Mouse (Mus musculus) MEL-GATA-1-ER (cell line): ENCODE results near the gene A130010J15Rik.

Experiments used
- DNase-seq: peaks from one replicate; pipeline ENCODE4 v3.0.0-alpha.2; 2012; ENCODE audit warnings: low read depth; ENCODE audit errors: extremely low read depth

A130010J15Rik gene

DNA sequence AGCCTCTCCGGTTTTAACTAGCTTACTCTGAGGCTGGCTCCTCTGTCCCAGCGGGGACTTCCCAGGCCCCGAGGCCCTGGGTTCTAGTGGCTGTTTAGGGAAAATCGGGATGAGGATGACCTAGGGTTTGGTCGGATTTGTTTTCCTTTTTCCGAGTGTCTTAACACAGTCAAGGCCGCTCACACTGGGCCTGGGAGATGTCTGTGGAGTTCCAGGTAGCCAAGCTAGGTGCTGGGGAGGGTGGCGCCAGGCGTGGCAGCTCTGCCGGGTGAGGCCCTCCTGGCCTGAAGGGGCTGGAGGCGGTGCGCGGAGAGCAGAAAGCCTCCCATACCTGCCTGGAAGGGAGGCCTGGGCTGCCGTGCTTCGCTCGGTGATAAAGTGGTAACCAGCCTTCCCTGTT lies 14.3 kb upstream of the A130010J15Rik start:
- no peak for DNase-seq

DNA sequence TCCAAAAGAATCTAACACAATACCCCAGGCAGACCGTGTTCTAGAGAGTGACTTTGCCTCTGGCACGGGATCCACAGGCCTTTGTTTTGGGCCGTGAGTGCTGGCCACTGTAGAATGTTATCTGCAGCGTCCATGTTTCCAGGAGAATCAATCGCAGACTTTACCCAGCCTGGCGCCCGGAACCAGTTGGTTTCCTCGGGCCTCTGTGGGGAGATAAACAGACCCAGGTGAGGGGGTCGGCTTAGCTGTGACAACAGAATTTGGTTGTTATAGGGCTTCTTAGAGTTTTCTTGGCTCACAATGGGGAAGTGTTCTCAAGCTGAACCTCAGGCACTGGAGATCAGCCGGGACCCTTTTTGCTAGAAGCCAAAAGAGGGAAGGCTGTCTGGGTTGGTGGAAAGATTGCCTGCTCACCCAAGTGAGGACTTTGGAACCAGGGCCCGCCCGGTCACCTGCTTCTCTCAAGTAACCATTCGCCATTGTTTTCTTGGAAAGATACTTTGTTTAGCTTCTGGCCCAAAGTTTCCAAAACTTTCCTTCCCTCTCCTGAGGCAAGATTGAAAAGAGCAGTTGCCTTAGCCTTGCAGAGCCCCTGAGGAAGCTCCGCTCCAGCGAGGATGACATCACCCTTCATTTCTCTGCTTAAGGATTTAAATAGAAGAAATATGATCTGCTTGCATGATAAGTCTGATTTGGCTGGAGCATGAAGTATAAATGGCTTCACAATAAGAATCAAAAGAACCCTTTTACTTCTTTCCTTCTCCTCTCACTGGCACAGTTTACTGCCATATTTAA lies 11.3 kb upstream of the A130010J15Rik start:
- DNase-seq, result peak; percentile 57

DNA sequence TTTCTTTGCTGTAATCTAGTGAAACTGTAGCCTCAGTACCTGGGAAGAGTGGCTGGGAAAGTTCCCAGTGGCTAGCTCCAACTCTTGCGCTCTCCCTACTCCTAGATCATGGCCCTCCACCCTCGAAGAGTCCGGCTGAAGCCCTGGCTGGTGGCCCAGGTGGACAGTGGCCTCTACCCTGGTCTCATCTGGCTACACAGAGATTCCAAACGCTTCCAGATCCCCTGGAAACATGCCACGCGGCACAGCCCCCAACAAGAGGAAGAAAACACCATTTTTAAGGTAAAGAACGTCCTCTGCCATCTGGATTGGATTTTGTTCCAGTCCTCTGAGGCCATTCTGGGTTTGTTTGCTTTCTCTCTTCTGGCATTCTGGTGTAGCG lies 10.7 kb upstream of the A130010J15Rik start:
- DNase-seq, result no peak

DNA sequence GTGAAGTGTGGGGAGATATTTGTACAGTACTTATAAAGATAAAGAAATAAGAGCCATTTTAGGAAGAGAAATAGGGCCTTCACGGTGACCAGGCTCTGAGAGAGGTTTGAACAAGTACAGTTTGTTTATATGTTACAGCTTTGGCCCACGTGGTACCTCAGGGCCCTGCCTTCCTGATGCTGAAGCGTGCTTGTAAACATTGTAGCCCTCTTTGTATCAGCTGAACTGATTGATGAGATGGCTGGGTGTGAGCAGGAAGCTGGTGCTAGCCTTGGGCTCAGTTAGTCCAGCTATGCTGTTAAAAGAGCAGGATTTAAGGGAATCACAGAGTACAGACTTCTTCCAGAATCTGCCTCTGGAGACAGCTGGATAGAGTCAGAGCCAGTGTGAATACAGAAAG lies 8.7 kb upstream of the A130010J15Rik start:
- DNase-seq, result no peak

DNA sequence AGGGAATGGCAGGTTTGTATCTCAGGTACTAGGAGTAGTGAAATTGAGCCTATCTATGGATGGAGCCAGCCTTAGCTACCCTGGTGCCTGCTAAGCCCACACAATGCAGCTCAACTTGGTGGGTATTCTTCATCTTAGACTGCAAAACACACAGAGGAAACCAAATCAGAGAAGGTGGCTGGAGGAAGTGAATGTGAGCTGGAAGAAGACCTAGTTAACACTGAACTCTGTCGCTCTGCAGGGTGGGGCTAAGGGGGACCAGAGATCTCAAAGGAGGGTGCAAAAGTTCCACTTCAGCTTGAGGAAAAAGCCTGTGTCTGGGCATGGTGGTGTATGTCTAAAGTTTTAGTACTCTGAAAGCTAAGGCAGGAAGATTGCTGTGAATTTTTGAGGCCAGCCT lies 8.2 kb upstream of the A130010J15Rik start:
- no peak for DNase-seq

DNA sequence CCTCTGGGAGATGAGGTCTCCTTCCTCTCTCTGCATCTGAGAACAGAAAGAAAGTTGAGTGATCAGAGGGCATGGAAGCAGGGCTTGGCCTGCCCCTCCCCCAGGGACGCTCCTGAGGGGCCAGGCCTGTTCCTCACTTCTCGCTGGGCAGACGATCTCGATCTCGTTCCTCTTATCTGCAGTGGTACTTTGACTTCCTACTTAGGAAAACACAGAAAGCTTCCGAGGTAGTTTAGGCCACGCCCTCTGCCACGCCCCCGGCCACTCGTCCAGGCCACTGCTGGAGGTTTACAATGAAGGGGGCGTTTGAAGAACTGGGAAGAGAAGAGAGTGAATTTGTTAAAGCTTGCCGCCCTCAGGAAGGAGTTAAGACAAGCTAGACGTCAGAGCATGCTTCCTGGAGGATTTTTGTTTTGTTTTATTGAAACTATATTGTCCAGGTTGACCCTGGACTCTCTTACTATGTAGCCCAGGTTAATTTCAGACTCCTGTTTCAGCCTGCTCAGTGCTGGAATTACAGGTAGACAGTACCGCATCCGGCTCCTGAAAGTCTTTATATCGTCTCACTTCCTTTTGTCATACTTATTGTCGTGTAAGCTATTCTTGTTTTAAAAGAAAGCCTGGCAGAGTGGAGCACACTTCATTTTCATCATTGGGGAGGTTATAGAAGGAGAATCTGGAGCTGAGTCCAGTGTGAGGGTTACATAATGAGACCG lies 7.4 kb upstream of the A130010J15Rik start:
- peak; percentile 78 for DNase-seq

DNA sequence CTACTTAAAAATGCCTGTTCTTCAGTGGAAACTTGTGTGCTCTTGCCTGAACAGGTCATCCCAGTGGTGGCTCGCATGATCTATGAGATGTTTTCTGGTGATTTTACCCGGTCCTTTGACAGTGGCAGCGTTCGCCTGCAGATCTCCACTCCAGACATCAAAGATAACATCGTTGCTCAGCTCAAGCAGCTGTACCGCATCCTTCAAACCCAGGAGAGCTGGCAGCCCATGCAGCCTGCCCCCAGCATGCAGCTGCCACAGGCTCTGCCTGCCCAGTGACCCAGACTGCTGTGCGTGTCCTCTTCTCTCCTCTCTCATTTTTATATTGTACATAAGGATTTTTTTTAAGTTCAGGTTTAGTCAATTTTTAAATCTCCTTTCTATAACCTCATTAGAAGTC lies 1.4 kb downstream of the A130010J15Rik start:
- no peak for DNase-seq

DNA sequence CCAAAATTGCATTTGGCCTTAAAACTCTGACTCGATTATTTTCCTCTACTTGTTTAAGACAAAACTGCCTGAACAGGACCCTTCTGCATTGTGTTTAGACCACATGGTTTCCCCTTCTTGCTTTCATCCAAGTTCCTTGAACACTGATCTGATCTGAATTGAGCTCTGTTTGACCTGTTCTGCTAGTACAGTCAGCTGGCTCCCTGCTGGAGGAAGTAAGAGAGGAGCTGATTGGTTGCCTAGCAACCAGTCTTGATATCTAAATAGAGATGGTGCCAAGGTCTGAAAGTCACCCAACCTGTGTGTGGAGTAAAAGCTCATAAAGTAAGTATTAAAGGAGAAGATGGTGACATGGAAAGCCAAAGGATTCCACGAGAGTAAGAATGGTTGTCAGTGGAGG lies 2.0 kb downstream of the A130010J15Rik start:
- peak; percentile 72 for DNase-seq

DNA sequence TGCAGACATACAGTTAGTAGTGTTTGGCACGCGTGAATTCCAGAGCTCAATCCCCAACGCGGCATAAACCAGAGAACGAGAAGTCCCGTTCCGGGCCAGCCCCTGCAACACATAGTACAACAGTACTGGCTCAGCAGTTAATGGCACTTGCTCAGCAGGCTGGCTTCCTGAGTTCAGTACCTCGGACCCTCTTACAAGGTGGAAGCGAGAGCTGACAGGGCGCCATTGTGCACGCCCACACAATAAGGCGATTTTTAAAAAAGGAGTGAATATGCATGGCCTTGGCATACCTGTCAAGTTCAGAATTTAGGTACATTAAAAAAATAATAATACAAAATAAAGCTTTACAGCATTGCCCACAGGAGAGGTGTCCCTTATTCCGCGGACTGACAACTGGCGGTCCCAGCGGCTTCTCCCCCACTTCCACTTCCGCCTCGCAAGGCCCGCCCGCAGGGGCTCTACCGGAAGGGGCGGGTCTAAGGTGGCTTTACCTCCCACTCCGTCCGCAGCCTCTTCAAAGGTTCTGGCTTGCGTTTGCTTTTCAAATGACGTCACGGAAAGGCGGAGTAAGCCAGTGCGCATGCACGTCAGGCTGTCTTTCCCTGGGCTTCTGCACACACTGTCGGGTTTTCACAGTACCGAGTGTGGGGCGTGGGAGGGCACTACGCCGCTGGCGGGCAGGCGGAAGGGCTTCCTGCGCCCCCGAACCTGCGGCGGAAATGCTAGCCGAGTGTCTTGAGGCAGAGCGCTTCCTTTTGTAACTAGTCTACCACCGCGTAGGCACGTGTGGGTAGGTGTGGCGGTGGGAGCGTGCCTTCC lies 5.4 kb downstream of the A130010J15Rik start:
- peak; percentile 98 for DNase-seq

DNA sequence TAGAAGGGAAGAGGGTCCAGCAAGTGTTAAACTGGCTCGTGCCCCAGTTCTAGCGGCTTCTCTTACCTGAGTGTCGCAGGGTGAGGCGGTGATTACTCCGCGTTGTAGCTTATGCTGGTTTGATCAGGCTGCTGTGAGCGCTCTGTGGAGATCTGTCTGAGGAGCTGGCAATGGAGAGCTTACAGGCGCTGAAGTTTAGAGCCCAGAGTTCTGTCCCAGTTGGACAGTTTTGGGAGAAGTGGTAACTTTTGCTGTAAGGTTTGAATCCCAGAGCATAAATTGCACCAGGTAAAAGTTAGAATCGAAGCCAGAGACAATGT lies 5.9 kb downstream of the A130010J15Rik start:
- DNase-seq, result no peak

DNA sequence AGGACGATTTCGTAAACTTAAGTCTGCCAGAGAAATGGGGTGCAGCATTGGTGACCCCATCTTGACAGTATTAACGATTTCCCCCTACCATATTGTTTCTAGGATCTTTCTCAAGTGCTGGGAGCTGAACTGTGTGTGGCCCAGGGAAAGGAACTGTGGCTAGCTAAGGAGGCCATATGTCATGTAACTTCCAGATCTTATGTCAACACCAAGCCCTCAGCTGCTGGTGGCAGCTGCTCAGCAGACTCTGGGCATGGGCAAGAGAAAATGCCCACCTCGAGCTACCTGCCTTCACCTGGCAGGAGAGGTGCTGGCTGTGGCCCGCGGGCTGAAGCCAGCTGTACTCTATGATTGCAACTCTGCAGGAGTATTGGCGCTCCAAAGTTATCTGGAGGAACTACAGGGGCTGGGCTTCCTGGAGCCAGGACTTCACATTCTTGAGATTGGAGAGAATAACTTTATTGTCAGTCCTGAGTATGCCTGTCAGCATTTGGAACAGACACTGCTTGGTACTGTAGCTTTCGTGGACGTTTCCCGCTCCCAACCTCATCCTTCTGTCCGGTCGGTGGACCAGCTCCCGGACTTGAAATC lies 6.4 kb downstream of the A130010J15Rik start:
- DNase-seq, result no peak

DNA sequence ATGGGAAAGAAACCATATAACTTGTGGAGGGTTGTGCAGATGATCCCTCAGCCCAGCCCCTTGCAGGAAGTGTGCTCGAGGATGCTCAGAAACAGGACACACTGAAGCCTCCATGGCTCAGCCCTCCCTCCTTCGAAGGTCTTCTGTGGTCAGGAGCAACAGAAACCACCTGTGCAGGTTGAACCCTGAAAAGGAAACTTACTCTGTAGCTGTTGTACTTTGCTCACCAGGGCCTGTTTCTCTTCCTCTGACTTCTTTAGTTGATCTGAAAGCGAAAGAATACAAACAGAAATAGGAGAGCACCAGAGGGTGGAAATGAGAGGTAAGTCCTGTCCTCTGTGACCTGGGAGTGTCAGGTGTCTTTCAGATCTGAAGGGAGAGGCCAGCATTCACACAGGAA lies 13.3 kb downstream of the A130010J15Rik start:
- no peak for DNase-seq

DNA sequence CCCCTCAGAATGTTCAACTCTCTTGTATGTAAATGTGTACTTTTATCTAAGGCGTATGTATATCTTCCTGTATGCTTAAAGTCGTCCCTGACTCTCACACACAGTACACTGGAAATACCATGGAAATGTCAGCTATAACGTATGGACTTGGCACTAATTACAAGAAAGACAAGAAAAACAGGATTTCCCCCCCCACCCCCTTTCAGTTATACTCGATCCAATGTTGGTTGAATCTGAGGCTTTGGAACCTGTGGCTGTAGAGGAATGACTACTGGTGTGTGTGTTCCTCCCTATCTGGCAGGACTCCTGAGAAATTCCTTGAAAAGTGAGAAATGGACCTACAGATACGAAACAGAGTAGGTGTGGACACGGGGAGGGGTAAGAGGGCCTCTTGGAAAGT lies 20.4 kb downstream of the A130010J15Rik start:
- no peak for DNase-seq

DNA sequence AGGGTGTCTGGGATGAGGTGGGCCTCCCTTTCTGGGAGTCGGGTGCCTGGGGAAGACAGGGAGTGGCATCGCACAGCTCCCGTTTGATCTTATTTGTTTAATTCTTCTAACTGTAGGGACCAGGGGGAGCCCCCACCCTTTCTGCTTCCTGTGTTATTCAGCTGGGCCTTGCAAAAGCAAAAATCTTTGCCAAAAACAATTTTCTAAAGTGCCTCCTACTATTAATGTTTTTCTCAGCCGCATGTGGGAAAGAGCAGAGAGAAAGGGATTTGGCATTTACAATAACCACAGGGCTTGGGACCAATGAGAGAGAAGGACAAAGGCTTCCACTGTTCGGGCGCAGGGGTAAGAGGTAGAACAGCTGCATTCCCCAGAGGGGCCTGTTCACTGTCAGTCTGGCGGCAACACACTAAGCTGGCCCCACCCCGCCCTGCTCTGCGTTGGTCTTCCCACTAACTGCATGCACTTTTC lies 21.3 kb downstream of the A130010J15Rik start:
- DNase-seq, result no peak

DNA sequence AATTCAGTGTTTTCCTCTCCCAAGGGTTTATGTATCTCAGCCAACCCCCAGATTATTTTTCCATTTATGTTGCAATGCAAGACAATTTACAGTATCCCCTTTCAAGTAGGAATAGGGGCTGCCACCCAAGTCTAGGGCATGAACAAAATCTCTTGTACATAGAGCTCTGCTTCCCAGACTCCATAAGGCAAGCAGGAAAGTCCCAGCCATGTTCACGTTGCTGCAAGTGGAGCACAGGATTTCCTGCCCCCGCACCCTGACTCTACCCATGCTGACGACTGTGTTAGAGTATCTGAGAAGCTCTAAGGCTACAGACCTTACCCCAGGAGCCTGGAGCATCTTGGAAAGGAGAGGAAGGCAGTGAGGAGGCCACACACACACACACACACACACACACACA lies 21.9 kb downstream of the A130010J15Rik start:
- DNase-seq, result no peak

DNA sequence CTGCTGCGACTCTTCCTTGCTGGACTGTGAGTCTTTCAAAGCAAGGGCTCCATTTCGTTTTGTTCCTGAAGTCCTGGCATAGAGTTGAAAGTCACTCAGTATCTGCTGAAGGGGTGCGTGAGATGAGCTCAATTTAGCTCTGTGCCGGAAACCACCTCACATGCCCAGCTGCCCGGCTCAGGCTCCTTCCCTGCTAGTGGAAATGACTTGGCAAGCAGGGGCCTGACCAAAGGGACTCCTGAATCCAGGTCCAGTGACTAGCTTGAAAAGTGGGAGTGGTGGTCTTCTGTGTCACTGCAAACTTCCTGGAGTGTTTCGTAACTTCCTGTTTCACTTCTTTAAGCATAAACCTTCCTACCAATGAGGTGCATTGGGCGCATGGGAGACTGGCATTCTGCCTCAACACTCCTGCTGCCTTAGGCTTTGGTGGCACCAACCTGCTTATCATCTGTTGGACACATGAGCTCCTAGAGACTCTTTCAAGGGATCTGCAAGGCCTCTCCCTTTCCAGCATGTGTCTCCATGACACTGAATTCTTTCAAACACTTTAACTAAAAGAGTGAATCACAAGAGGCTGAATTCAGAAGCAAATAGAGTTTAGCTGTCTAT lies 23.9 kb downstream of the A130010J15Rik start:
- DNase-seq, result no peak

DNA sequence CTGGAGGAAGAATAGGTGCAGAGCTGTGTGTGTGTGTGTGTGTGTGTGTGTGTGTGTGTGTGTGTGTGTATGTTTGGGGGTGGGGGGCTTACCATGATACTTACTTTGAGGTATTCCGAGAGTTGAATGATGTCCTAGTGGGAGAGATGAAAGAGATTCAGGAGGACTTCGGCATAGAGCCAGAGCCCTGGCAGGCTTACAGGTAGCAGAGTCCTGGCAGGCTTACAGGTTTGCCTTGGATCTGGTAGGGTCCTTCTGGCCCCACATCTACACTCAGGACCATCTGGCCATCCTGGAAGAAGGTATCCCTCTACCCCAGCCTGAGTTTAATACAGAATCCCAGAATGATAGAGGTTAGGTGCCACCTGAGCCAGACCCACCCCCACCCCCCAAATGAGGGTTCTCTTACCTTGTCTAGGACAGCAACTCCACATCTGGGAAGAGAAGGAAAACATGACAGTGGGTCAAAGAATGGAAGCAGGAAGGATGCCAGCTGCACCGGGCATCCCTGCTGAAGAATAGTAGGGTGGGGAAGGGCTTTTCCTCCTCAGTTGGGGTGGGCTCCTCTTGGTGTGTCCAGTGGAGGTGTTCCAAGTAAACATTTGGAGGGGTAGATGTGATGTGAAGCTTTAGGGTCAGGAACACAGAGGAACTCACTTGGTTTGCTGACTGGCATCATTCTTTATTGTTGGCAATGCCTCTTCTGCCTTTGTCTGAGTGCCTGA lies 26.7 kb downstream of the A130010J15Rik start:
- DNase-seq, result no peak

DNA sequence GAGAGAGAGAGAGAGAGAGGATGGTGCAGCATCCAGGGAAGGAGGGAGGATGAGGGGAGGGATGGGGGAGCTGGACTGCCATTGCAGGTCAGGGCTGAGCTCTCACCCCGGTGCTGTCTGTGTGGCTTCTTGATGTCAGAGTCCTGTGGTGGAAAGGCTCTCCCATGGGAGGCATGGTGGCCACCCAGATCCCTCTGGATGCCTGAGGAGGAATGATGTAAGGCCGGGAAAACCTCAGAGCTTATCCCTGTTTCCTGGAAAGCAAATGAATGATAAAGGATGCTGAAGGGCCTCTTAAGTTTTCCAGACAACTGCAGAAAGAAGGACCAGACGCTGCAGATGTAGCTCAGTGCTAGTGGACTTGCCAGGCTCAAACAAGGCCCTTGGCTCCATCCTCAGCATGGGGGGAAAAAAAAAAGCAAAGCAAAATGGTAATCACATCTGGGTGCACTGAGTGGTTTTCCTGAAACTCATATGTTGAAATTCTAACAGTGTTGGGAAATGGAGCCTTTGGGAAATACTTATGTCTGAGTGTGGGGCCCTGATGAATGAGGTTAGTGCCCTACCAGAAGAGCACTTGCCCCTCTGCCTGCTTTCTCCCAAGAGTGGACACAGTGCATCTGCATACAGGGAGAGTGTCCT lies 27.4 kb downstream of the A130010J15Rik start:
- no peak for DNase-seq

DNA sequence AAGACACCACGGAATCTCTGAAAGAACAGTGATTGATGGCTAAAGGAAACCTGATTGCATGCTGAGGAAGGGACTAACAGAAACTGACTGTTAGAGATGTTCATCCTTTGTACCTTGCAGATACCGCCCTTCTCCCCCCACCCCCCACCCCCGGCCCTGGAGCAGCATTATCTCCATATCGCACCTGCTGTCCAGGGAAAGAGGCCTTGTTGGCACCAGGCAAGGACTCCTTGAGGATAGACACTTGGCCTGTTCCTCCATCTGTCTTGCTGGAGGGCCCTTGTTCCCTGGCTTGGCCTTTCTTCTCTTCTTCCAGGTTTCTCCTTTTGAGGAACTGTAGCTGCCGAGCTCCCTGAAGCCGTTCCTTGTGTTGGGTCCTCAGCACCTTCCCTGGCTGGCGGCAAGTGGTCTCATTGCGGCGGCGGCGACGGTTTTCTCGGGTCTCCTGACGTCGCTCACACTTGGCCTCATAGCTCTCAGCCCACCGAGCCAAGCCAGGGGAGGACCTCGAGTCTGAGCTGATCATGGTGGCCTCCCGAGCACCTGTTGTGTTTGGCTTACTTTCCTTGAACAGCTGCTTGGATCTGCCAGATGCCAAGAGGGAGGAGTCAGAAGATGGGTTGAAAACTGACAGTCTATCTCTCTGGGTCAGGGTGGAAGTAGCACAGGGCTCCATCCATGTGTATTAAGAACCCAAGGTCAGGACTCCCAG lies 29.8 kb downstream of the A130010J15Rik start:
- no peak for DNase-seq

DNA sequence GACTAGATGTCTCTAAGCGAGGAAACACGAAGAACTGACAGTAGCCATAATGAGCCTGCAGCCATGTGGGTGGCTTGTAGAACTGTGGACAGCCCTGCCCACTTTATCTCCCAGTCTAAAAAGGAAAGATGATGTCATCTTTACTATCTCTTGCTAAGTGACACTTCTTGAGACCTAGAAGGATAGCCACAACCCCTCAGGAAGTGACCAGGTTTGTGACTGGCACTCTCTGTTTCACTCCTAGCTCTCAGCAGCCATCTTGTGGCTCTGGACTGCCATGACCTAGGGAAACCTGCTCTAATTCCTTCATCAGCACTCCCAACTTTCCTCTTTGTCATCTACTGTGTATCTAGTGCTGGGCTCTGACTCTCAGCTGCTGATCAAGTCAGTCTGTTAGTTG lies 30.5 kb downstream of the A130010J15Rik start:
- no peak for DNase-seq
